Mouse (Mus musculus) kidney, adult 2 months (tissue): ENCODE measurements around the gene Zdhhc14.

Source experiments
- CTCF ChIP-seq: fragments of 200-500 bp; conservative IDR thresholded peaks from 2 replicates; pipeline ENCODE4 v1.5.1; 2011; ENCODE audit warnings: low read depth, mild to moderate bottlenecking, control low read depth, low read length, moderate library complexity, mixed read lengths; ENCODE audit not compliant: insufficient read depth, insufficient read length
- POLR2A ChIP-seq: fragments of 200-500 bp; IDR thresholded peaks from one replicate; pipeline ENCODE4 v1.6.1; 2011; ENCODE audit warnings: low read depth, low read length, control low read depth

GRCm38 (mm10) chr17:5563108-5563507, 70.8 kb downstream of the Zdhhc14 start:
- TF ChIP-seq CTCF (no peak), POLR2A (no peak)
